Mouse (Mus musculus): Measurements from ENCODE around the gene Gm8909. TPM values are rescaled to one million over a fixed set of nuclear protein-coding genes. Genes with fewer than 3 reads are reported as not detected.
"Not testable (repeated sequence)": the region's sequence is repeated elsewhere in the genome, so short reads cannot be mapped to it uniquely, and the experiment has no call there.

Gm8909 gene
- polyA plus RNA-seq, 1 experiment: 20.1 TPM

DNA sequence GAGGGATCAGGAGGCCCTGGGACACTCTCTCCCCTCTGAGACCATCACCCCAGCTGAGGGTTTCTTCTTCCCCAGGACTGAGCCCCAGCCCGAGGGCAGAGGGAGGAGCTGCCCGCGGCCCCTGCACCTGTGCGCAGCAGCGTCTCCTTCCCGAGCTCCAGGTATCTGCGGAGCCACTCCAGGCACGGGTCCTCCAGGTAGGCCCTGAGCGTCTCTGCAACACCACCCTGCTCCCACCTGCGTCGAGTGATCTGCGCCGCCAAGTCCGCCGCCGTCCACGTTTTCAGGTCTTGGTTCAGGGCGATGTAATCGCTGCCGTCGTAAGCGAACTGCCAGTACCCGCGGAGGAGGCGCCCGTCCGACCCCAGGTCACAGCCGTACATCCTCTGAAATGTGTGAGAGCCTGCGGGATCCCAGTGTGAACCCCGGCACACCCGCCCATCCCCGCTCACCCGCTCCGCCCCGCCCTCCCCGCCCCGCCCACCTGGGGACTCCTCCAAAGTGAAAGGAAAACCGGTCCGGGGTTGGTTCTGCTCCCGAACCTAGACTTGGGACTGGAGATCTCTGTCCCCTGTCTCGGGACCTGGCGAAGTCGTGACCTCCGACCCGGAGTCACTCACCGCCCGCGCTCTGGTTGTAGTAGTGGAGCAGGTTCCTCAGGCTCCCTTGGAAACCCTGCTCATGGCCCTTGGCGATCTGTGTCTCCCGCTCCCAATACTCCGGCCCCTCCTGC is 865 bp downstream of the Gm8909 start:
- Histone ChIP-seq H3K27me3 (ENCODE audit: control insufficient read depth, insufficient read depth, low read length) (peaks cover 7% of the 10 kb centered on the region), H3K27ac (ENCODE audit: control insufficient read depth, insufficient read depth, low read length) (no peak overlapping the region), H3K4me1 (replicated peaks; ENCODE audit: control insufficient read depth, insufficient read depth, low read length) (peaks cover 30% of the 10 kb centered on the region), H3K4me3 (ENCODE audit: control insufficient read depth, insufficient read depth, low read length) (peak overlapping the region; percentile 71), H3K36me3 (ENCODE audit: control insufficient read depth, insufficient read depth, low read length) (no peaks in the 10 kb centered on the region)
- peak; percentile 23 for DNase-seq
- TF ChIP-seq POLR2A (IDR thresholded peaks at IDR 0.05; ENCODE audit: control insufficient read depth, extremely low read depth, insufficient read depth, low read length, poor library complexity) (no peak), CTCF (IDR thresholded peaks at IDR 0.05; ENCODE audit: borderline replicate concordance, control insufficient read depth, extremely low read depth, insufficient read depth, low read length, poor library complexity) (no peak)
- WGBS: 3% methylated on average over 51 of the region's 51 CpGs

DNA sequence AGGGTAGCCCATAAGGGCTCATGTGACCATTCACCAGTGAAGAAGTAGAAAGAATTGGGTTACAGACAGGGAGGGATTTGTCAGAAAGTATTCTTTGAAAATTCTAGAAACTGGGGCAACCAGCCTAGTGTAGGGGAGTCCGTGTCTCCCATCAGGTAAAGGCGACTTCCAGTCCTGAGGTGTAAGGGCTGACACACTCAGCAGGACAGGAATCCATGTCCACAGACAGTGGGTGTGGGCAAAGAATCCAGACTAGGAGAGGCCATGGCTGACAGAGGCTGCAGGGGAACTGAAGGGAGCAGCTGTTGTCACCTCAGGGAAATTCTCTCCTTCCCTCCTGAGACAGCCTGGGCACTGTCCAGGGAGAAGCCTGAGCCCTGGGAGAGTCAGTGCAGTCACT is 1.4 kb downstream of the Gm8909 start:
- H3K27me3 ChIP-seq (ENCODE audit: control insufficient read depth, insufficient read depth, low read length); H3K27ac ChIP-seq (ENCODE audit: control insufficient read depth, insufficient read depth, low read length); H3K36me3 ChIP-seq (ENCODE audit: control insufficient read depth, insufficient read depth, low read length); DNase-seq: not testable (repeated sequence)
- Histone ChIP-seq H3K4me1 (replicated peaks; ENCODE audit: control insufficient read depth, insufficient read depth, low read length) (peaks cover 30% of the 10 kb centered on the region), H3K4me3 (ENCODE audit: control insufficient read depth, insufficient read depth, low read length) (peak overlapping the region; percentile 6; the same call in 1 of the 2 replicates)
- WGBS: 40% methylated on average over 2 of the region's 2 CpGs

GRCm38 (mm10) chr17:36161129-36162051 is 6.9 kb downstream of the Gm8909 start:
- DNase-seq: no peak
- TF ChIP-seq CTCF (IDR thresholded peaks at IDR 0.05; ENCODE audit: borderline replicate concordance, control insufficient read depth, extremely low read depth, insufficient read depth, low read length, poor library complexity): no peak
- TF ChIP-seq POLR2A (IDR thresholded peaks at IDR 0.05; ENCODE audit: control insufficient read depth, extremely low read depth, insufficient read depth, low read length, poor library complexity): no peak
- peak overlapping the region; percentile 25 for H3K4me3 ChIP-seq (ENCODE audit: control insufficient read depth, insufficient read depth, low read length)
- peaks cover 12% of the 10 kb centered on the region for H3K4me1 ChIP-seq (replicated peaks; ENCODE audit: control insufficient read depth, insufficient read depth, low read length)
- H3K27ac ChIP-seq (ENCODE audit: control insufficient read depth, insufficient read depth, low read length): no peak overlapping the region
- peaks cover 12% of the 10 kb centered on the region for H3K27me3 ChIP-seq (ENCODE audit: control insufficient read depth, insufficient read depth, low read length)
- H3K36me3 ChIP-seq (ENCODE audit: control insufficient read depth, insufficient read depth, low read length): no peaks in the 10 kb centered on the region
- 2% methylated on average over 56 of the region's 56 CpGs for WGBS

DNA sequence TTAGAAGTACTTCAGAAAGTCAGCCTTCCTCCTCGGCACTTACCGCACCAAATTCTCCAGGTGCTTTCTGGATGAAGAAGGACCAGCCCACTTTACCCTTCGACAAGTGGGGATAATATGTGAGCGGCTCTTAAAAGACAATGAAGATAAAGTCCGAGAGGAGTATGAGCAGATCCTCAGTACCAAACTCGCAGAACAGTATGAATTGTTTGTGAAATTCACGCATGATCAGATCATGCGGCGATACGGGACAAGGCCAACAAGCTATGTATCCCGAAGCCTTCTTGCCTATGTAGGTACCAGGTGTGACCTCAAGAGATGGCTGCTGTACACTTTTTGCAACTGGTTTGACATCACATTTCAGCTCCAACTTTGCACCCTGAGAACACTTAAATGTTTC is 10.1 kb downstream of the Gm8909 start:
- not testable (repeated sequence) for DNase-seq; H3K4me3 ChIP-seq (ENCODE audit: control insufficient read depth, insufficient read depth, low read length); H3K36me3 ChIP-seq (ENCODE audit: control insufficient read depth, insufficient read depth, low read length); H3K27ac ChIP-seq (ENCODE audit: control insufficient read depth, insufficient read depth, low read length)
- H3K4me1 ChIP-seq (replicated peaks; ENCODE audit: control insufficient read depth, insufficient read depth, low read length): peaks cover 16% of the 10 kb centered on the region
- peaks cover 12% of the 10 kb centered on the region for H3K27me3 ChIP-seq (ENCODE audit: control insufficient read depth, insufficient read depth, low read length)
- 16% methylated on average over 11 of the region's 11 CpGs for WGBS

GRCm38 (mm10) chr17:36157782-36158181 is 10.6 kb downstream of the Gm8909 start:
- Histone ChIP-seq H3K27me3 (ENCODE audit: control insufficient read depth, insufficient read depth, low read length) (peaks cover 10% of the 10 kb centered on the region), H3K4me1 (replicated peaks; ENCODE audit: control insufficient read depth, insufficient read depth, low read length) (peaks cover 16% of the 10 kb centered on the region)
- H3K36me3 ChIP-seq (ENCODE audit: control insufficient read depth, insufficient read depth, low read length); H3K27ac ChIP-seq (ENCODE audit: control insufficient read depth, insufficient read depth, low read length); H3K4me3 ChIP-seq (ENCODE audit: control insufficient read depth, insufficient read depth, low read length): not testable (repeated sequence)
- DNase-seq: peak; percentile 25
- 2% methylated on average over 36 of the region's 36 CpGs for WGBS

- no peak overlapping the region for H3K27ac ChIP-seq (ENCODE audit: control insufficient read depth, insufficient read depth, low read length)
- H3K4me3 ChIP-seq (ENCODE audit: control insufficient read depth, insufficient read depth, low read length): no peak overlapping the region
- H3K27me3 ChIP-seq (ENCODE audit: control insufficient read depth, insufficient read depth, low read length): no peaks in the 10 kb centered on the region
- whole genome bisulfite sequencing: 45% methylated on average over 3 of the region's 3 CpGs
- TF ChIP-seq POLR2A (IDR thresholded peaks at IDR 0.05; ENCODE audit: control insufficient read depth, extremely low read depth, insufficient read depth, low read length, poor library complexity) (no peak), CTCF (IDR thresholded peaks at IDR 0.05; ENCODE audit: borderline replicate concordance, control insufficient read depth, extremely low read depth, insufficient read depth, low read length, poor library complexity) (no peak)
- no peaks in the 10 kb centered on the region for H3K36me3 ChIP-seq (ENCODE audit: control insufficient read depth, insufficient read depth, low read length)
- DNase-seq: no peak
- peaks cover 5% of the 10 kb centered on the region; the same call in 1 of the 2 replicates for H3K4me1 ChIP-seq (replicated peaks; ENCODE audit: control insufficient read depth, insufficient read depth, low read length)
Measured at GRCm38 (mm10) chr17:36154271-36155149, 13.8 kb downstream of the Gm8909 start.

GRCm38 (mm10) chr17:36151200-36151599 is 17.1 kb downstream of the Gm8909 start:
- not testable (repeated sequence) for H3K27me3 ChIP-seq (ENCODE audit: control insufficient read depth, insufficient read depth, low read length); H3K36me3 ChIP-seq (ENCODE audit: control insufficient read depth, insufficient read depth, low read length); DNase-seq; H3K27ac ChIP-seq (ENCODE audit: control insufficient read depth, insufficient read depth, low read length); H3K4me3 ChIP-seq (ENCODE audit: control insufficient read depth, insufficient read depth, low read length)
- 62% methylated on average over 4 of the region's 4 CpGs for WGBS
- peaks cover 10% of the 10 kb centered on the region for H3K4me1 ChIP-seq (replicated peaks; ENCODE audit: control insufficient read depth, insufficient read depth, low read length)

GRCm38 (mm10) chr17:36148468-36148867 is 19.9 kb downstream of the Gm8909 start:
- not testable (repeated sequence) for H3K27me3 ChIP-seq (ENCODE audit: control insufficient read depth, insufficient read depth, low read length); H3K36me3 ChIP-seq (ENCODE audit: control insufficient read depth, insufficient read depth, low read length); DNase-seq; H3K4me3 ChIP-seq (ENCODE audit: control insufficient read depth, insufficient read depth, low read length)
- H3K4me1 ChIP-seq (replicated peaks; ENCODE audit: control insufficient read depth, insufficient read depth, low read length): peaks cover 22% of the 10 kb centered on the region
- H3K27ac ChIP-seq (ENCODE audit: control insufficient read depth, insufficient read depth, low read length): peak overlapping the region; percentile 10; the same call in 1 of the 2 replicates
- 95% methylated on average over 5 of the region's 5 CpGs for WGBS

DNA sequence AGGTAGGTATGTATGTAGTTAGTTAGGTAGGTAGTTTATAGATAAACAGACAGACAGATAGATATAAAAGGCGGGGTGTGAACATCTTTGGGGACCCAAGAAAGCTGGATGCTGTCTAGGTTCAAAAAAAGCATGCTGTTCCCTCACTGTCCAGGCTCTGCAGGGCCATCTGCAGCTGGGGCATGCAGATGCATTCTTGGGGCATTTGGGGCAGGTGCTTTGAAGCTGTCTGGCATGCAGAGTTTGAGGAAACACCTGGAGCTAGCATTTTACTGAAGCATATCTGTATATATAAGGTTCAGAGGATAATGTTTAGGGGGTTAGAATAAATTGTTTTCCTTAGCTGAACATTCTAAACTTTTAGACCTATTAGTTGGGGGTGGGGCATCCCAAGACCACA is 21.4 kb downstream of the Gm8909 start:
- not testable (repeated sequence) for H3K27me3 ChIP-seq (ENCODE audit: control insufficient read depth, insufficient read depth, low read length); H3K4me3 ChIP-seq (ENCODE audit: control insufficient read depth, insufficient read depth, low read length); H3K36me3 ChIP-seq (ENCODE audit: control insufficient read depth, insufficient read depth, low read length); H3K27ac ChIP-seq (ENCODE audit: control insufficient read depth, insufficient read depth, low read length)
- WGBS: 67% methylated on average over 1 of the region's 1 CpGs
- DNase-seq: peak; percentile 53
- H3K4me1 ChIP-seq (replicated peaks; ENCODE audit: control insufficient read depth, insufficient read depth, low read length): peaks cover 22% of the 10 kb centered on the region
